Mouse (Mus musculus) left cerebral cortex, postnatal 10 days (tissue): ENCODE data around the gene Txlnb. TPM values are rescaled to one million over a fixed set of nuclear protein-coding genes. Genes with fewer than 3 reads are reported as not detected.
"Not testable (repeated sequence)": the region's sequence is repeated elsewhere in the genome, so short reads cannot be mapped to it uniquely, and the experiment has no call there.

Experiments
- DNase-seq, 2 experiments: peaks; one replicate each; pipeline ENCODE4 v3.0.0; 2021 to 2022; ENCODE audit warnings: low spot score in 2 of 2, mixed read lengths in 1 of 2; ENCODE audit errors: extremely low spot score in 1 of 2
- intact Hi-C: fragments of 180-260 bp; cut with DNase I; formaldehyde crosslinking; loops from one replicate; pipeline ENCODE4 v1.15.1; 2025
- total RNA-seq, 2 experiments: library from RNA; stranded (reverse); gene quantifications; 2 replicates each; pipeline ENCODE4 v1.2.3; 2021

Txlnb gene
- total RNA-seq, 2 experiments from 2014 or later, result 0.18 to 0.21 TPM

- no peak for DNase-seq
Observed at GRCm38 (mm10) chr10:17801788-17802187, 5.8 kb downstream of the Txlnb start.

GRCm38 (mm10) chr10:17808526-17808925, 12.5 kb downstream of the Txlnb start:
- intact Hi-C loops, result no loop called here
- DNase-seq, result no peak

More at GRCm38 (mm10) chr10:17801788-17802187, 5.8 kb downstream of the Txlnb start:
- intact Hi-C loops, result no loop called here

GRCm38 (mm10) chr10:17815052-17815451, 19.0 kb downstream of the Txlnb start:
- intact Hi-C loops, result no loop called here
- DNase-seq, result no peak

- DNase-seq, intact Hi-C loops: not testable (repeated sequence)
Observed at GRCm38 (mm10) chr10:17820422-17820821, 24.4 kb downstream of the Txlnb start.

- intact Hi-C loops, result no loop called here
- DNase-seq, result peak in 1 of 2 experiments; percentile 56
Observed at GRCm38 (mm10) chr10:17827391-17827790, 31.4 kb downstream of the Txlnb start.

GRCm38 (mm10) chr10:17829205-17829604, 33.2 kb downstream of the Txlnb start:
- DNase-seq, result no peak
- intact Hi-C loops, result no loop called here

- intact Hi-C loops, result no loop called here
- no peak for DNase-seq
Observed at GRCm38 (mm10) chr10:17831041-17831440, 35.0 kb downstream of the Txlnb start.

- DNase-seq, result no peak
- intact Hi-C loops, result no loop called here
Observed at GRCm38 (mm10) chr10:17835031-17835430, 39.0 kb downstream of the Txlnb start.

GRCm38 (mm10) chr10:17836275-17836674, 40.2 kb downstream of the Txlnb start:
- DNase-seq, result no peak
- intact Hi-C loops, result no loop called here

GRCm38 (mm10) chr10:17842030-17842429, 46.0 kb downstream of the Txlnb start:
- intact Hi-C loops, result no loop called here

GRCm38 (mm10) chr10:17844781-17845537, 48.9 kb downstream of the Txlnb start:
- peak; percentile 16 to 43 for DNase-seq

More at GRCm38 (mm10) chr10:17842030-17842429, 46.0 kb downstream of the Txlnb start:
- DNase-seq, result peak in 1 of 2 experiments; percentile 21

GRCm38 (mm10) chr10:17857647-17858261, 61.7 kb downstream of the Txlnb start:
- intact Hi-C loops, result no loop called here
- DNase-seq, result no peak

More at GRCm38 (mm10) chr10:17844781-17845537, 48.9 kb downstream of the Txlnb start:
- intact Hi-C loops, result no loop called here

- intact Hi-C loops, result no loop called here
- DNase-seq, result no peak
Observed at GRCm38 (mm10) chr10:17860701-17861480, 64.9 kb downstream of the Txlnb start.

- peak; percentile 72 for DNase-seq
- intact Hi-C loops, result loop anchor here (2.0 to 10.0 kb wide), 2 partner anchors 137 to 335 kb away; no protein-coding TSS in a partner anchor
Observed at GRCm38 (mm10) chr10:17869822-17870662, 74.0 kb downstream of the Txlnb start.

- DNase-seq, result no peak
- intact Hi-C loops, result loop anchor here (10.0 kb wide), 1 partner anchor 327 kb away; no protein-coding TSS in a partner anchor
Observed at GRCm38 (mm10) chr10:17878002-17878919, 82.2 kb downstream of the Txlnb start.

GRCm38 (mm10) chr10:17880038-17880437, 84.0 kb downstream of the Txlnb start:
- intact Hi-C loops, result no loop called here
- no peak for DNase-seq

- intact Hi-C loops, result no loop called here
- DNase-seq, result no peak
Observed at GRCm38 (mm10) chr10:17880724-17881123, 84.7 kb downstream of the Txlnb start.
